Mouse (Mus musculus) hindlimb bud, embryonic 11.5 days (tissue): Measurements from ENCODE around the gene Mycl.
A peak's percentile ranks its signal among the peaks of the same experiment; 100 is the strongest.

Experiments used
- DNase-seq: peaks from one replicate; pipeline ENCODE4 v3.0.0-alpha.2; 2012; ENCODE audit warnings: low read depth, low spot score; ENCODE audit errors: extremely low spot score

Gene Mycl

DNA sequence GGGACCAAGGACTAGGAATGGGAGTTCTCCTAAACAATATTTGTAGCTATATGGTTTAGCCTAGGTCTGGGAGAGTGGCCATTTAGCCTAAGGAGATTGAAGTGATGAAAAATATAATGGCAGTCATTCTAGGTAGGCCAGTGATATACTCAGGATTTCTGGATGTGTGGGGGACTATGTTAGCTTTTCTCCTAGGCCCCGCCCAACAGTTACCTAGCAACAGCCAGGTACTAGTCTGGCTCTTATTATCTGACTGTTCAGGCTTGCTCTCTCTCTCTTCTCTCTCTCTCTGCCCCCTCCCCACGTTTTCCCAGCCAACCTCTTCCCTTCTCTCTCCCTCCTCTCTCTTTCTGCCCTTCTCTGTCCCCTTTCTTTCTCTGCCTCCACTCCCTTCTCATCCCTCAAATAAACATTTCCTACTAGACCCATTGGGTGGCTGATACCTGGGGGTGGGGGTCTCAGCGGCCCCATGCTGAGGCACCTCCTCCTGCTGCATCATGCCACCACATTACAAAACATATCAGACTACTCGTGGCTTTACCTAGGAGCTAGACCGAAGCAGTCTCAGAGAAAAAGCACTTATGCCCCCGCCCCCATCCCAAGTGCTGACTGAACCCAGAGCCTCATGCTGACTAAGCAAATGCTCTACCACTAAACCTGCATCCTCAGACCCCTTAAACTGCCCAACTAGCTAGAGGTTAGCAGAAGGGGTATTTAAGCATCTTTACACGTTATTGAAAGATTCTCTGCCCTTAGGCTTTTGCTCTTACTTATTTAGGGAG lies 19.2 kb downstream of the Mycl start:
- no peak for DNase-seq

DNA sequence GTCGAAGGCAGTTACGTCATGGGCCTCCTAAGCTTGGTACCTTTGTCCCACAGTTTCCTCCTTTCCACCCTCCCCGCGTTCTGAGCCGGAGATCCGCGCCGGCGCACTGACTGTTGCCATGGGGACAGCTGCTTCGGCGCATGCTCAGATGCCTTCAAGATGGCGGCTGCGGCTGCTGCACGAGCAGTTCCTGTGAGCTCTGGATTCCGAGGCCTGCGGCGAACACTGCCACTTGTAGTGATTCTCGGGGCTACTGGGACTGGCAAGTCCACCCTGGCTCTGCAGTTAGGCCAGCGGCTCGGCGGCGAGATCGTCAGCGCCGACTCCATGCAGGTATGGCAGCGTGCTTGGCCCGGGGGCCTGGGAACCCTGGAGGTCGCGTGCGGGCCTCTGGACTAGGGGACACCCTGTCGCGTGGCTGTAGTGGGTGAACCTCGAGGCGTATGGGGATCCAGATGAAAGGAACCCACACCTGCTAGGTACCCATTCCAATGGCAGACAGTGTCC lies 21.1 kb downstream of the Mycl start, which contains the start of gene Trit1:
Gene Trit1 (plus strand): TSS at position 147 of the 507 bp plus-strand sequence.
- no peak for DNase-seq

DNA sequence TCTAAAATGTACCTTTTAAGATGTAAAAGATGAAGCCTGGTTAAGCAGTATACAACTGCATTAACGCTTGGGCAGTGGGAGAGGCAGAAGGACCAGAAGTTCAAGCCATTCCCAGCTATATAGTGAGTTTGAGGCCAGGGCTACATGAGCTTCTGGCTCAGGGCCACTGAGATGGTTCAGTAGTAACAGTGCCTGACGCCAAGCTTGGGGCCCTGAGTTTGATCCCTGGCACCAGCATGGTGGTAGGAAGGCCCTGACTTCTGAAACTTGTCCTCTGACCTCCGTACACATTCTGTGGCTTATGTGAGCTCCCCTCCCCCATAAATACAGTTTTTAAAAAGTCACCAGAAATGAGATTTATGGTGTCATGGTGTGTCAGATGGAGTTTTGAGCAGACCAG lies 26.1 kb downstream of the Mycl start:
- DNase-seq: no peak

DNA sequence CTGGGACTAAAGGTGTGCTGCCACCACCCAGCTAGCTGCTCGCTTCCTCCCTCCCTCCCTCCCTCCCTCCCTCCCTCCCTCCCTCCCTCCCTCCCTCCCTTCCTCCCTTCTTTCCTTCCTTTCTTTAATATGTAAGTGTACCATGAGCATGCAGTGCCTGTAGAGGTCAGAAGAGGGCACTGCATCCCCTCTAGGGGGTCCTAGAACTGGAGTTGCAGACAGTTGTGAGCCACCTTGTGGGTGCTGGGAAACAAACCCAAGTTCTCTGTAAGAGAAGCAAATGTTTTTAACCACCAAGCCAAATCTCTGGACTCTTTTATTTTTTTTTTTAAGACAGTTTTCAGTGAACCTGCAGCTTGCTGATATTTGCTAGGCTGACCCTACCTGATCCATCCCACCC lies 27.4 kb downstream of the Mycl start:
- no peak for DNase-seq

DNA sequence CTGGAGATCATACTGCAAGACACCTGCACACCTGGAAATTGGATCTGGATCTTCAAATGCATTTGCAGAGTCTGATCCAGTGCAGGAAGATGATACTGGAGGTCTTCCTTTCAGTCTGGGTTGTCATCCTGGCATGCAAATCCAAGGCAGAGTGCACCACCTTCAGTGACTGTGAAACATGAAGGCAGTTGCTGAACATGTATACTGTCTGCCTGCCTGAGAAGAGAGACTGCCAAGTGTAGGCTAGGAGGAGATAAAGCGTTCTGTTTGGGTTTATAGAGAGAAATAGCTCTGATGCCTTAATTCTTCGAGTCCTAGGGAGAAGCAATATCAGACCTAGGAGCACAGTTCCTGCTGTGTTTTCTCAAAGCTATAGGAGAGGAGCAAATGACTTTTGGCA lies 30.0 kb downstream of the Mycl start:
- DNase-seq: no peak

DNA sequence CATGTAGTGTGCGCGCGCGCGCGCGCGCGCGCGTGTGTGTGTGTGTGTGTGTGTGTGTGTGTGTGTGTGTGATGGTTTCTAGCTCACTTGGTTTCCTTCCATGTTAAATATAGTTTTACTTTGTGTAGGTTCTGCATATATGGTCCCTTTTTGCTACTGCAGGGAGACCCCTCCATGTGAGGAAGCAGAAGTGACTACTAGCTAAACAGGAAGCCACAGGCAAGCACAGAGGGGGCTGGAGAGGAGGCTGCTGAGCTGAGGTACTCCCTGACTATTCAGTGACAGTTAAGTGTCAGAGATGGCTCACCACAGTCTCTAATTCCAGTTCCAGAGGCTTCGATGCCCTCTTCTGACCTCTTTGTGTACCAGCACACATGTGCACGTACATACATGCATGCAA lies 30.7 kb downstream of the Mycl start:
- no peak for DNase-seq

DNA sequence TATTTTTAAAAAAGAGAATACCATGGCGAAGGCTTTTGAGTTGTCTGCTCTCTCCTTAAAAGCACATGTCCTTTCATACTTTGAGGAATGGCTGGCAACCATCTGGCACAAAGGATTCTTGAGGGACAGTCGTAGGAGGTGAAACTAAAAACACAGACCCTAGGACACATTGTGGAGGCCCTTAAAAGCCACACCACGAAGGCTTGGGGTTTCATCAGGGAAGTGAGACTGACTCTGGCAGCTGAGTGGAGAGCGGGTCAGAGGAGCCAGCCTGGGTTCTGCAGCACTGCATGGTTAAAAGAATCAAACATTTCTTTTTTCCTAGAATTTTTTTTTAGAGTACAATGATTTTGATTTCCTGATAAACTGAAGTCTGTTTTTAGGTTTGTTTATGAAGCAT lies 31.1 kb downstream of the Mycl start:
- no peak for DNase-seq

DNA sequence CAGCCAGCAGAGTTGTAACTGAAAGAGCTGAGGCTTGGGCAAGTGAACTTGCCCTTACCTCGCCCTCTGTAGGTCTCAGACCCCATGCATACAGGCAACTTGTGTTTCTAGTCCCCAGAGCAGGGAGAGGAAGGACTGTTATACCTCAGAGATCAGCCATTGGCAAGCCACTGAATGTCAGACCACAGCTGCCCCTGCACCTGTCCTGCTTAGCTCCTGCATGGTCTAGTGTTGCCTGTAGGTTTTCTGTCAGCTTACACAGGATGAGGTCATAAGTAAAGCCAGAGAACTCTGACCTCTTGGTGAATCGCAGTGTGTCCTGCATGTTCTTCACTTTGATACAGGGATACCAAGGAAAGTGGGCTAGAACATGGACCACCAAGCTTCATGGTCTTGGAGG lies 39.4 kb downstream of the Mycl start:
- DNase-seq: no peak

DNA sequence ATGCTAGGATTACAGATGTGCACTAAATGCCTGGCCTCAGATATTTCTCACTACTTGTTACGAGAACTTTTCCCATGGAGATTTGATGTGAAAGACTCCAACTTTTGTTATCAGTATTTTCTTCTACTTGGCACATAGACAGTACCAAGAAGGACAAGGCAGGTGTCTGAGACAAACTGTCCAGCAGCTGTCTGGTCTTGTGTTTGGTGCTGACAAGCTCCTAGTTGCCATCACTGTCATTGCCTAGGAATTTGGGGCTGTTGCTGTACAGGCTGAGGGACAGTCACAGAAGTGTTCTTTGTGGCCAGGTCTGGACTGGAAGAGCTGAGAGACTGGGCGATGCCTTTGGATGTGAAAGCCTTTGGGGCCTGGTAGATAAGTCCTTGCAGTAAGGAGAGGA lies 40.2 kb downstream of the Mycl start:
- no peak for DNase-seq

DNA sequence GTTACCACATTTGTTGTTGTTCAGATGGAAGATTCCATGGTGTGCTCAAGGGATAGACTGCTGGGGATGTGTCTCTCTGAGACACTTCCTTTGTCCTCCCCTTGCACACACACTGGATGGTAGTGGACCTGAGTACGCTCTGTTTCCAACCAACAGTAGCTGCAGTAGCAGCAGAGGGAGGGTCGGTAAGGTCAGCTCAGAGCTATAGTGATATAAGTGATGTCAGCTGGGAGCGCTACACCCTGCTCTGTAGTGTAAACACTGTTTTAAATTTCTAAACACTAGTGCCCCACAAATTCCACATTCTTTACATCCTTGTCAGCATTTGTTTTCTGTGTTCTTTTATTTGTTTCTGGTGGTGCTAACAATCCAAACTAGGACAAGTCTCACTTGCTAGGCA lies 41.3 kb downstream of the Mycl start:
- no peak for DNase-seq

DNA sequence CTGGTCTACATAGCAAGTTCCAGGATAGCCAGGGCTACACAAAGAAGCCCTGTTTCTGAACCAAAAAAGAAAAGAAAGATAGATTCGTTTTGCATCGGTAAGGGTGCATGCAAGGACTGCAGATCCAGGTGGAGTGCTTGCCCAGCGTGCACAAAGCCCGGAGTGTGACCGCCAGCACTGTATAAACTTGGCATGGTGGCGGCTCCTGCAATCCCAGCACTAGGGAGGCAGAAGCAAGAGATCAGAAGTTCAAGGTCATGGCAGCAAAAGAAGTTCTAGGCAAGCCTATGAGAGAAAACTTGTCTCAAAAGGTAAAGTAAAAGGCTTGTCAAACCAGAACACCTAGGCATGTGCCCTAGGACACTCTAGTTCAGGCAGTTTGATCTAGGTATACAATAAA lies 45.7 kb downstream of the Mycl start:
- no peak for DNase-seq

DNA sequence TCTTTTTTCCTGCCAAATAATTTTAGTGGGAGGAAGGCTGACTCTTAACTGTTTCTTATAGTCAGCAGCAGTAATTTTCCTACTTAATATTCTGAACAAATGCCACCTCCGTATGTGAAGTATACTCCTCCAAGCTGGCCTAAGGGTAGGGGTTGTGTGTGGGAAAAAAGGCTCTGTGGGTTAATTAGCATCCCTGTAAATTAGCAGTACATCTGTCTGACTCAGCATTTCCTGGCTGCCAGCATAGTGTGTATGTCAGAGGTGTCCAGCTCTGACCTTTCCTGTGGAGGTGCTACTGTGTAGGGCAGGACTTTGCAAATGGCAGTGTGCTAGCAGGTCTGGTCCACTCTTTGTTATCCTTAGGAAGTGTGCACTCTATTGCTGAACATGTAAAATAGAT lies 48.4 kb downstream of the Mycl start:
- DNase-seq: no peak

DNA sequence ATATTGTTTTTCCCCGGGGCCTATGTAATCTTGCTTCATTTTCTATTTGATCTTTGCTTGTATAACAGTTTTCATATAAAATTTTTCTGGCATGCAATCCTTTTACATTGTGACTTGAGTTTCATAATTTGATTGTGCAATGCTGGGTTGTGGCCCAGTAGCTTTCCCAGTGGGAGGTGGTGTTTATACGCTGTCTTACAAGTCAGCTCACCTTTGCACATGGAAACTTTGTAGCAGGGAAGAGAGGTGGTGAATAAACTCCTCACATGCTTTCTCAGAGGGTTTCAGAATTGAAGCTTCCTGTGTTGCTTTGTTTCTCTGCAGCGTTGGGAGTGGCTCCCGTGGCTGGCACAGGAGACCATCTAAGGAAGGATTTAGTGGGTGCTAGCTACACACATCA lies 49.4 kb downstream of the Mycl start:
- no peak for DNase-seq

DNA sequence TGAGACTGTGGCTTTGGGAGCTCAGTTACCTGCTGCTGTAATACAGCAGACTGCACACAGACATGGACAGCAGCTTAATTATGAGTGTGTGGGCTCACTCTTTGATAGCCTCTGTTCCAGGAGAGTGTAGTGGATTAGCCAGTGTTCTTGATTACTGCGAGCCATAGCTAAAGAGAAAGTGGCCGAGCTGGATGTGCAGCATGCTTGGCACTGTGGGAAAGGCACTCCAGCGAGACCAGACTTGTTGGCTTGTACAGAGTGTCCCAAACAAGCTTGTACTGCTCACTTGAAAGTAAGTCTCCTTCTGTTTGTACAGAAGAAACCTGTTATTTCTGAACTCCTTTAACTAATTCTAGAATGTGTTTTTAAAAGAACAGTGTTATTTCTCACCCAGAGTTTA lies 50.8 kb downstream of the Mycl start:
- peak; percentile 10 for DNase-seq

DNA sequence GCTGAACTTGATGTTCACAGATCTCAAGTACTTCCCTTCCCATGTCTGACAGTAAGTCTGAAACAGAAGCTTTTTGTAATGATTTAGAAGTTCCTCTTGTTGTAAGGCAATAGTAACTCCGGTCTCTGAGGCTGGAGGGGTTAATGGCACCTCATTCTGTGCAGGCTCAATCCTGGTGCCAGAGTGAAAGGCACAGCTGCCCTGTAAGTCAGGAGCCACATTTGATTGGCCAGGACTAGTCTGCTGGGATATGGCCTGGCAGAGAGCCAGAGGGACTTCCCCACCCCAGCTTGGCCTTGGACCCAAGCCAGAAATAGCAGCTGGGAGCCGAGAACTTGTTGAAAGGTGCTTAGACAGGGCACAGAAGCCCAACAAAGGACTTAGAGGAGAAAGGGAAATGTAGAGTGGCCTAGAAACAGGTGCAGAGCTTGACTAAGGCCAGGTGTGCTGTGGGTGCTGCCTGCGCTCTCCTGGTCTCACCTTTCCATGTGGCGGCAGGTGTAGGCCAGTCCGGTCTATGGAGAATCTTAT lies 55.3 kb downstream of the Mycl start:
- no peak for DNase-seq
